Mouse (Mus musculus): ENCODE measurements around the gene Rnf220. TPM values are rescaled to one million over a fixed set of nuclear protein-coding genes. Genes with fewer than 3 reads are reported as not detected.

Rnf220 gene
- total and polyA plus RNA-seq, 3 experiments: 64.4 to 117 (median 86.8) TPM

- Histone ChIP-seq H3K9ac (ENCODE audit: insufficient read depth, low read depth) (no peak overlapping the region), H3K4me2 (ENCODE audit: insufficient read depth, low read depth, poor library complexity, severe bottlenecking) (0 out of 2 replicates have a peak overlapping the region, but pooled peaks have one; percentile 34), H3K4me1 (ENCODE audit: control insufficient read depth in 1 of 2, insufficient read depth in 2 of 2) (peaks cover 2 to 19% of the 10 kb centered on the region in 2 experiments; a peak in 2 of 4 replicates), H3K9me3 (replicated peaks; ENCODE audit: low read length) (no peaks in the 10 kb centered on the region), H3K4me3 (replicated peaks in 1 of 3; ENCODE audit: low read depth in 2 of 3, low read length in 2 of 3, poor library complexity in 1 of 3) (no peak overlapping the region), H3K27me3 (replicated peaks) (no peaks in the 10 kb centered on the region), H3K36me3 (replicated peaks in 1 of 2; ENCODE audit: control insufficient read depth in 1 of 2, insufficient read depth in 1 of 2, low read length in 1 of 2) (no peaks in the 10 kb centered on the region), H3K27ac (ENCODE audit: insufficient read depth, low read depth) (no peak overlapping the region), H3K79me2 (replicated peaks; ENCODE audit: control insufficient read depth, extremely low read depth, insufficient read depth, poor library complexity, severe bottlenecking) (no peaks in the 10 kb centered on the region)
- in situ Hi-C loops (cut with MboI; ENCODE audit: low pct_ligation_motif_present, low pct_unique_long_range_greater_than_20kb, low sequenced_read_pairs) (no loop called here), dilution Hi-C loops (cut with MboI; ENCODE audit: extremely low pct_ligation_motif_present, extremely low pct_unique_long_range_greater_than_20kb, low sequenced_read_pairs) (no loop called here)
- TF ChIP-seq ELF1 (IDR thresholded peaks at IDR 0.05; ENCODE audit: low read depth, low read length) (no peak), MAFK (IDR thresholded peaks at IDR 0.05; ENCODE audit: insufficient replicate concordance, low read length) (no peak), POLR2AphosphoS2 (IDR thresholded peaks at IDR 0.05; ENCODE audit: low read depth, low read length) (no peak), KAT2A (IDR thresholded peaks at IDR 0.05; ENCODE audit: insufficient replicate concordance, low read length) (no peak), TCF12 (IDR thresholded peaks at IDR 0.05; ENCODE audit: low read depth, low read length) (no peak)
- DNase-seq (ENCODE audit: extremely low read depth): no peak
These were observed 12.4 kb downstream of the Rnf220 start for GRCm38 (mm10) chr4:117484256-117485044.

- no peak for TF ChIP-seq SMC3 (IDR thresholded peaks at IDR 0.05; ENCODE audit: low read depth, low read length)
- no peaks in the 10 kb centered on the region for H3K27me3 ChIP-seq (replicated peaks)
- no peaks in the 10 kb centered on the region for H3K36me3 ChIP-seq (replicated peaks in 1 of 2; ENCODE audit: control insufficient read depth in 1 of 2, insufficient read depth in 1 of 2, low read length in 1 of 2)
- in situ Hi-C loops (cut with MboI; ENCODE audit: low pct_ligation_motif_present, low pct_unique_long_range_greater_than_20kb, low sequenced_read_pairs) (no loop called here), dilution Hi-C loops (cut with MboI; ENCODE audit: extremely low pct_ligation_motif_present, extremely low pct_unique_long_range_greater_than_20kb, low sequenced_read_pairs) (no loop called here)
- no peak overlapping the region for H3K27ac ChIP-seq (ENCODE audit: insufficient read depth, low read depth)
- no peak overlapping the region for H3K4me3 ChIP-seq (replicated peaks in 1 of 3; ENCODE audit: low read depth in 2 of 3, low read length in 2 of 3, poor library complexity in 1 of 3)
- H3K79me2 ChIP-seq (replicated peaks; ENCODE audit: control insufficient read depth, extremely low read depth, insufficient read depth, poor library complexity, severe bottlenecking): no peaks in the 10 kb centered on the region
- DNase-seq (ENCODE audit: extremely low read depth): no peak
- no peak overlapping the region for H3K9ac ChIP-seq (ENCODE audit: insufficient read depth, low read depth)
- H3K4me1 ChIP-seq (ENCODE audit: control insufficient read depth in 1 of 2, insufficient read depth in 2 of 2): peaks cover 2 to 24% of the 10 kb centered on the region in 2 experiments; a peak in 2 of 4 replicates
- H3K4me2 ChIP-seq (ENCODE audit: insufficient read depth, low read depth, poor library complexity, severe bottlenecking): 0 out of 2 replicates have a peak overlapping the region, but pooled peaks have one; percentile 34
- H3K9me3 ChIP-seq (replicated peaks; ENCODE audit: low read length): no peaks in the 10 kb centered on the region
These were observed 13.0 kb downstream of the Rnf220 start for GRCm38 (mm10) chr4:117483931-117484255.

GRCm38 (mm10) chr4:117482103-117482502 lies 14.7 kb downstream of the Rnf220 start:
- H3K36me3 ChIP-seq (replicated peaks in 1 of 2; ENCODE audit: control insufficient read depth in 1 of 2, insufficient read depth in 1 of 2, low read length in 1 of 2): no peaks in the 10 kb centered on the region
- no peak overlapping the region for H3K4me2 ChIP-seq (ENCODE audit: insufficient read depth, low read depth, poor library complexity, severe bottlenecking)
- no peak for TF ChIP-seq PAX5 (IDR thresholded peaks at IDR 0.05; ENCODE audit: low read length)
- no peak for TF ChIP-seq MAX (IDR thresholded peaks at IDR 0.05; ENCODE audit: low read length)
- TF ChIP-seq JUND (conservative IDR thresholded peaks at IDR 0.05; ENCODE audit: low read depth, low read length): no peak
- no peak for TF ChIP-seq RAD21 (IDR thresholded peaks at IDR 0.05; ENCODE audit: low read depth, low read length)
- TF ChIP-seq USF1 (IDR thresholded peaks at IDR 0.05; ENCODE audit: low read depth, low read length): no peak
- TF ChIP-seq ELF1 (IDR thresholded peaks at IDR 0.05; ENCODE audit: low read depth, low read length): no peak
- TF ChIP-seq ZC3H11A (IDR thresholded peaks at IDR 0.05; ENCODE audit: low read depth, low read length): no peak
- no peak for TF ChIP-seq POLR2AphosphoS2 (IDR thresholded peaks at IDR 0.05; ENCODE audit: low read depth, low read length)
- no peak for TF ChIP-seq TCF12 (IDR thresholded peaks at IDR 0.05; ENCODE audit: low read depth, low read length)
- TF ChIP-seq NRF1 (IDR thresholded peaks at IDR 0.05; ENCODE audit: low read depth, low read length): no peak
- no peak for TF ChIP-seq MAZ (IDR thresholded peaks at IDR 0.05; ENCODE audit: low read depth, low read length)
- no peak for TF ChIP-seq IRF4 (IDR thresholded peaks at IDR 0.05; ENCODE audit: low read depth, low read length)
- TF ChIP-seq MEF2A (IDR thresholded peaks at IDR 0.05; ENCODE audit: borderline replicate concordance, low read depth, low read length): no peak
- no peak for TF ChIP-seq UBTF (IDR thresholded peaks at IDR 0.05; ENCODE audit: low read depth, low read length)
- no peak for TF ChIP-seq SMC3 (IDR thresholded peaks at IDR 0.05; ENCODE audit: low read depth, low read length)
- no peak for TF ChIP-seq MXI1 (IDR thresholded peaks at IDR 0.05; ENCODE audit: low read depth, low read length)
- no peak for DNase-seq (ENCODE audit: extremely low read depth)
- no peaks in the 10 kb centered on the region for H3K9me3 ChIP-seq (replicated peaks; ENCODE audit: low read length)
- dilution Hi-C loops (cut with MboI; ENCODE audit: extremely low pct_ligation_motif_present, extremely low pct_unique_long_range_greater_than_20kb, low sequenced_read_pairs): no loop called here
- no peaks in the 10 kb centered on the region for H3K79me2 ChIP-seq (replicated peaks; ENCODE audit: control insufficient read depth, extremely low read depth, insufficient read depth, poor library complexity, severe bottlenecking)
- H3K9ac ChIP-seq (ENCODE audit: insufficient read depth, low read depth): no peak overlapping the region
- peaks cover 15 to 42% of the 10 kb centered on the region in 2 experiments for H3K4me1 ChIP-seq (ENCODE audit: control insufficient read depth in 1 of 2, insufficient read depth in 2 of 2)
- in situ Hi-C loops (cut with MboI; ENCODE audit: low pct_ligation_motif_present, low pct_unique_long_range_greater_than_20kb, low sequenced_read_pairs): no loop called here
- H3K27me3 ChIP-seq (replicated peaks): no peaks in the 10 kb centered on the region
- H3K4me3 ChIP-seq (replicated peaks in 1 of 3; ENCODE audit: low read depth in 2 of 3, low read length in 2 of 3, poor library complexity in 1 of 3): no peak overlapping the region
- no peak overlapping the region for H3K27ac ChIP-seq (ENCODE audit: insufficient read depth, low read depth)

Measured in CH12.LX (cell line).